Mouse (Mus musculus): ENCODE measurements around the gene Ybx2. TPM values are rescaled to one million over a fixed set of nuclear protein-coding genes. Genes with fewer than 3 reads are reported as not detected.

Gene Ybx2
- polyA plus RNA-seq, 1 experiment = 0.19 TPM

DNA sequence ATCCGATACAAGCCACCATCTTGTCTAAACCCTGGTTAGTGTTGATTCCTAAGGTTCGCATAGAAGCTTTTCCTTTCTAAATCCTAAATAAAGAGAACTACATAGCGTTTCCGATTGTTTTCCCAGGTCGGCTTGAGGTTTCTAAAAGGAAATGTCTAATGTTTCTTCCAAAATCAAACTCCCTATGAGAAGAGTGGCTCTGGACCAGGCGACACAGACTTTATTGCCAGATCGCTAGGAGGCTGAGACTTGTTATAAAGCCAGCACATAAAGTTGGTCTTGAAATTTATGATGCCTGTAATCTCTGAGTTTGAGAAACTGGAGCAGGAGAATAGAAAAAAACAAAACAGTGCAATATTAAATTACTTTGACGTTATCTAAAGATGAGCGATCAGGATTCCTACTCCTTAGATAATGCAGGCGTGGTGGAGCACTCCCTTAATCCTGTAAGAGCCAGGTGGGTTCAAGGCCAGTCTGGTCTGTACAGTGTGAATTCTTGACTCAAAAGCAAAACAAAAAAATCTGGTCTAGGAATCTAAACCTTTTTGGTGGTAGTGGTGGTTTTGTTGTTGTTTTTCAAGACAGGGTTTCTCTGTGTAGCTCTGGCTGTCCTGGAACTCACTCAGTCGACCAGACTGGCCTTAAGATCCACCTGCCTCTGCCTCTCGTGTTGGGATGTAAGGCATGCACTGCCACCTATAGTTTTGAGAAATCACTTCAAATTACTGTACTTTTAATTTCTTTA is 13.4 kb upstream of the Ybx2 start:
- TF ChIP-seq GATA1 (IDR thresholded peaks at IDR 0.05; ENCODE audit: low read length) = no peak

- TF ChIP-seq GATA1 (IDR thresholded peaks at IDR 0.05; ENCODE audit: low read length) = no peak
Observed at GRCm38 (mm10) chr11:69922796-69923195, 12.8 kb upstream of the Ybx2 start.

- TF ChIP-seq GATA1 (IDR thresholded peaks at IDR 0.05; ENCODE audit: low read length) = no peak
Observed at GRCm38 (mm10) chr11:69927501-69927900, 8.1 kb upstream of the Ybx2 start.

DNA sequence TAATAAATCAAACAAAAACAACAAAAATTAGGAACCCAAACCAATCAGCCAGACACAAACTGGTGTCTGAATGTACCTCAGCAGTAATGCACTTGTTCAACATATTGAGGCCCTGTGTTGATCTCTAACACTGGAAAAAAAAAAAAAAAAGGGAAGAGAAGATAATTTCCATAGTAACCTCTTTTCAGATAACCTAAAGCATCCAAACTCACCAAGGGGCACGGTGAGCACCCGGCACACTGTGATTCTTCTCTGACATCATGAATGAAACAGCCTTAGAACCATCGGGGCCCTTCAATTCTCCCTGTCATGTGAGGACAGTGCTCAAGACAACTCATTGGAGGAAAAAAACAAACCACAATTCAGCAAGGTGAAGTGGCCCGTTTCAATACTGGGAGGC is 5.9 kb upstream of the Ybx2 start:
- no peak for TF ChIP-seq GATA1 (IDR thresholded peaks at IDR 0.05; ENCODE audit: low read length)

DNA sequence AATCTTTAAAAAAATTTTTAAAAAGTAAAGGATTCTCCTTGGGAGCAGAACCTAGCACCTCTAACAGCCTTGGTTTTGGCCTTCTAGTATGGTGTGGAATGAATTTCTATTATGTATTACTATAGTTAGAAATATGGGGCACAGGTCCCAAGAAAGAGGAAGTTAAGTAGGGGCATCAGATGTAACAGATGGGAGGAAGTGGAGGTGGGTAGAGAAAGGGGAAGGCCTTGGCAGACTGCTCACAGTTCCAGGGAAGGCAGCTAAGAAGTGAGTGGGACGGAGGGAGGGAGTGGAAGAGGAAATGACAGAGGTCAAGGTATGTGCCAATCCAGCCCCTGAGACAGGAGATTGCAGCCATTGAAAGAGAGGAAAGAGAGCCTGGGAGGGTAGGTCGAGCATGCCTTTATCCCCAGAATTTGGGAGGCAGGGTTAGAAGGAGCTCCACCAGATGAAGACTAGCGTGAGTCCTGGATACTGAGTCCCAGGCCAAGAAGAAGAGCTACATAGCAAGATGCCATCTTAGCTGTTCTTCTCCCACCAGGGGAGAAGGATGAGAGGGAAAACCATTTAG is 4.5 kb upstream of the Ybx2 start:
- TF ChIP-seq GATA1 (IDR thresholded peaks at IDR 0.05; ENCODE audit: low read length) = peak; percentile 35

- TF ChIP-seq GATA1 (IDR thresholded peaks at IDR 0.05; ENCODE audit: low read length) = no peak
Observed at GRCm38 (mm10) chr11:69931769-69932168, 3.8 kb upstream of the Ybx2 start.

- TF ChIP-seq GATA1 (IDR thresholded peaks at IDR 0.05; ENCODE audit: low read length) = no peak
Observed at GRCm38 (mm10) chr11:69932254-69932653, 3.3 kb upstream of the Ybx2 start.

DNA sequence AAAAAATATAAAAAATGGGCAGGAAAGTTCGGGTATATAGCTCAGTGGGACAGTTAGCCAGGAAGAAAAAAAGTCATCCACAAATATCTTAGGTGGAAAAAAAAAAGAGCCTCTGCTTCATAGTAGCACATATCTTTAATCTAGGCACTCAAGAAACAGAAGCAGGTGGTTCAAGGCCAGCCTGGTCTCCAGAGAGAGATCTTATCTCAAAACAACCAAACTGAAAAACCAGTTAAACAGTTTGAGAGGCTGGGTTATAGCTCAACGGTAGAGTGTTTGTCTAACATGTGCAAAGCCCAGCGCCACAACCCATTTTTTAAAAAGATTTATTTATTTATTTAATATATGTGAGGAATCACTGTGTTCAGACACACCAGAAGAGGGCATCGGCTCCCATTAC is 2.5 kb upstream of the Ybx2 start:
- TF ChIP-seq GATA1 (IDR thresholded peaks at IDR 0.05; ENCODE audit: low read length) = no peak

GRCm38 (mm10) chr11:69934169-69934568 is 1.4 kb upstream of the Ybx2 start:
- TF ChIP-seq GATA1 (IDR thresholded peaks at IDR 0.05; ENCODE audit: low read length) = no peak

DNA sequence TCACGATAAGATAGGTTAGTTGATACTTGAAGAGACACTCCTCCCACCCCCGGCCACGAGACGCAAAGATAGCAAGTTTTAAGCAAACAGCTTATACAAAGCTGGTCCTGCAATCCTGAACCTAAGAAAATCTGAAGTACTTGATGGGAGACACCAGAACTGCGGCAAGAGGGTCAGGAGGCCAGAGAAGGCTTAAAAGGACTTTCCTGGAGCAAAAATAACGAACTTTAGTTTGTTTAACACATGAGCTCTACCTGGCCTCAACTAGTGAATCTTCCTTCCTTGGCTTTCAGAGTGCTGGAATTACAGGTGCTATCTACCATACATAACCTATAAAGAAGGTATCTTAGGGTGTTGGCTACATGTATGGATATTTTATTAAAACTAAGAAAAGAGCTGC is 915 bp upstream of the Ybx2 start:
- no peak for TF ChIP-seq GATA1 (IDR thresholded peaks at IDR 0.05; ENCODE audit: low read length)

DNA sequence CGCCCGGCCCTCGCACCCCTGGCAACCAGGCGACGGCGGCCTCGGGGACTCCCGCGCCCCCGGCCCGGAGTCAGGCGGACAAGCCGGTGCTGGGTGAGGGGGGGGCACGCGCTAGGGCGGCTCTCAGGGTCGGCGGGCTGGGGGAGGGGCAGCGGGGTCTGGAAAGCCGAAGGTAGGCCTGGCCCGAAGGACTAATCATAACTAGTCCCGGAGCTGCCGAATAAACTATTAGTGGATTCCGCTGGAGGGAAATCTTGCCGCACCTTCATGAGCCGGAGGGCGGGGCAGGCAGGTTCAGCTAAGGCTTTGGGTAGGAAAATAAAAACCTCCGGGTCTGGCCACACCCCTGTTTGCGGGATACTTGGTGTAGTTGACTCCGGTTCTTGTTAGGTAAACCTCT is 560 bp downstream of the Ybx2 start:
- no peak for TF ChIP-seq GATA1 (IDR thresholded peaks at IDR 0.05; ENCODE audit: low read length)

GRCm38 (mm10) chr11:69936714-69937347 is 1.2 kb downstream of the Ybx2 start:
- no peak for TF ChIP-seq GATA1 (IDR thresholded peaks at IDR 0.05; ENCODE audit: low read length)

DNA sequence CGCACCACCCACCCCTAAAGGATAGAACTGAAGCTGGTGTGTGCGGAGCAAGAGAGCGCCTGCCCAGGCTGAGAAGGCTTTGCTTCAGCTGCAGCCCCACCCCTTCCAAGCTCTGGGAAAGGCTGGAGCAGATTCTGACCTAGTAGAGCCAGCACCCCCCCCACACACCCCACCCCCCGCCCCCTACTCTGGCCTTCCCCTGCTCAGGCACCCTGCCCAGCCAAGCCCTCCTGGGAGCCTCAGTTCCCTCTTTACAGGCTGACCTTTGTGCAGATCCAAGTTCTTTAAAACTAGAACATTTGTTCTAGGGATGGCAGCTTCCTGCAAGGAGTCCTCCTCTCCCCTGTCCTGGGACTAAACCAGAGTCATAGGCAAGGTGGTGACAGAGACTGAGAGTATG is 1.8 kb downstream of the Ybx2 start:
- no peak for TF ChIP-seq GATA1 (IDR thresholded peaks at IDR 0.05; ENCODE audit: low read length)

GRCm38 (mm10) chr11:69937834-69938233 is 2.2 kb downstream of the Ybx2 start:
- no peak for TF ChIP-seq GATA1 (IDR thresholded peaks at IDR 0.05; ENCODE audit: low read length)

GRCm38 (mm10) chr11:69938401-69938979 is 2.9 kb downstream of the Ybx2 start:
- no peak for TF ChIP-seq GATA1 (IDR thresholded peaks at IDR 0.05; ENCODE audit: low read length)

- no peak for TF ChIP-seq GATA1 (IDR thresholded peaks at IDR 0.05; ENCODE audit: low read length)
Observed at GRCm38 (mm10) chr11:69939181-69939580, 3.6 kb downstream of the Ybx2 start.

Measured in G1E-ER4 (cell line).